Mouse (Mus musculus) mesoderm, embryonic 11.5 days (tissue): Measurements from ENCODE around the gene Lrrc32.

Source experiments
- DNase-seq: peaks from one replicate; pipeline ENCODE4 v3.0.0-alpha.2; 2012; ENCODE audit warnings: low read depth, low spot score

Gene Lrrc32

DNA sequence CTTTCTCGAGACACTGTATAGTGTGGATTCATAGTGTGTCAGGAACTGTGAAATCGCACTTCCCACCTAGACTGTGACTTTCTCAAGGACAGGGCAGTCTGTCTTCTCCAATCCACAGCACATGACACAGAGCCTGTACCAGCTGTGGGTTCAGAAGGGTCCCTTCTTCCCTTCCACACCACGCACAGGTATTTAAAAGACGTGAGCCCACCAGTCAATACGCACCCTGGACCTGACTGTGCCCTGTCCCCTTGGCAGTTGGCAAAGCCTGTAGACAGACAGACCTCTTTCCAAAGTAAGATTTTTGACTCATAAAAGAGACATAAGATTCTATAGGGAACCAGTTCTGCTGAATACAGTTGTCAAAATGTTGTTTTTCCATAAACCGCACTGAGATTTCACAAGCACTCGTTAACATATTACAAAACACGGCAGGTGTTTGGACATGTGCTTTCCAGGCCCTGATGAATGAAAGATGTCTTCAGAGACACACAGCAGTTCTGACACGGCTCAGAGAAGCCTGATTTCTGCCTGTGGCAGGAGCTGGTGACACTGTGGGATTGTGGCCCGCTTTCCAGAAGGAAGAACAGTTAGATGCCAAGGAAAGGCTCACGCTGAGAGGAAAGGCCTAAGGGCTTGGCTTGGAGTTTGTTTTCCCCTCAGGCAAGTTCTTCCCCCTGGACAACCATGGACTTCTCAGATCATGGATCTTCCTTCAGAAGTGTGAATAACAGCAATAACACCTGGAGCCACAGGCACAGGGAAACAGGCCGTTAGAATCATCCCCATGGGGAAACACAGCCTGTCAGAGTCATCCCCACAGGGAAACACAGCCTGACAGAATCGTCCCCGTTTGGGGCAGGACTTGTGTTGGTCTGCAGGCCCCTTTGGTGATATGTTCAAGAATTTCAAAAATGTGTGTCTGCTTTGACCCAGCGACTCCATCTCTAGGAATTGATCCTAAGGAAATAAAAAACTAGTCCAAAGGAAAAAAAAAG, 22.2 kb downstream of the Lrrc32 start:
- no peak for DNase-seq

DNA sequence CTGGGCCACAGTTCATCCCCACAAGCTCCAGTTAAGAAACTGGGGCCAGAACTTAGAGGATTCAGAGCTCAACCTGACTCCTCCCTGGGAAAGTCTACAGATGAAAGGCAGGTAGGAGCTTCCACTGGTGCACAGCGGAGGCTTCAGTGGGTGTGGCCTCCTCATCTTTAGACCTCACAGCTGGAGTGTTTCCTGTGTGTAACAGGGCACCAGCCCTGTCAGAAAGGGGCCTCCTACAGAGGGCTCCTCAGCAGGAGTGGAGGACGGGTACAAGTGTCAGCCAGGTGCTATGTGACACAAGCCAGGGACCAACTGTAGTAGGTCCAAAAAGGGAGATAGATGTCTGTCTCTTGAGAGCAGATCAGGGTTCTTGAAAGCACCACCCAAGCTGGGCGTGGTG, 24.2 kb downstream of the Lrrc32 start:
- DNase-seq: no peak

DNA sequence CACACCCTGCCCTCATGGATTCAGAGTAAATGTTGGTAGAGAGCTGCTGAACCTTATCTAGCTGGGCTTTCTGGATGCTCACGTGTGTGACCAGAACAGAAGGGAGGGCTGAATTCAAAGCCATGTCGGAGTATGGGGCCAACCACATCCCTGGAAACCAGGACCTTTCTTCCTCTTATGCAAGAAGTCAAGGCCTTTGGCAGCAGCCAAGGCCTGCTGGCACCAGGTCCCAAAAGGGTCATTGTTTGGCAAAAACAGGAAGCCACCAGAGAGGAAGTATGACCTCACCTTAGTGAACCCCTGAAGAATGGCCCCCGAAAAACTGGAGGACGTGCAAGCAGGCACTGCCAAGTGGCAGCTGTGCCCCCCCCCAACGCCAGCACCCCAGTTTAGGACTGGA, 33.5 kb downstream of the Lrrc32 start:
- DNase-seq: no peak

DNA sequence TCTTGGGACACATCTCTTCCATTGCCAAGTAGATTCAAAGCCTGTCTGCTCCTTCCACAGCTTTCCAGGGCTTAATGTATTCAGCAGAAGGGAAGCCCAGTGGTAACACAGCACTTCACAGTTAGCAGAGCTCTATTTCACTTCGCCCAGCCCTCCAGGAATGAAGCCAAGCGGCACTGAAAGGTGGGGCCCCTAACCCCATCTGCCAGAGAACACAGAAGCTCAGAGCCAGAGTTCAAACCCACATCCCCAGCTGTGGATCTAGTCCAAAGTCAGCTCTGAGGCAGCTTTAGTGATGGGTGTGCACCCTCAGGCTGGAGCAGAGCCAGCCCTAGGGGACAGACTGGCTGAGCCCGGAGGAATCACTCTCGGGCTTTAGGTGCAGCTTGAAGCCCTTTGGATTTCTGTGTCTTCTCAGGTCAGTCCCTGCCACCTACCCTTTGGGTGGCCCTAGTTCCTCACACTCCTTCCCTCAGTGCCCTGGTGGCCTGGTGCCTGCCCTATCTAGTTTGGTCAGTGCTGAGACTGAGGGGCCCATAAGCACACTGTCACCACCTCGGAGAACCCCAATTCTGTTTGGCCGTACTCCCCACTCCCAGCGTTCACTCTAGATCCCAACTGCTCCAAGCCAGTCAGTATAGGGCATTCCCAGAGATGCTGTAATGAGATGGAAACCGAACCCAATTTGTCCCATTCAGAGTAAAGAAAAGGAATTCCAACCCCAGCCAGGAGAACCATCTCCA, 34.2 kb downstream of the Lrrc32 start:
- no peak for DNase-seq

DNA sequence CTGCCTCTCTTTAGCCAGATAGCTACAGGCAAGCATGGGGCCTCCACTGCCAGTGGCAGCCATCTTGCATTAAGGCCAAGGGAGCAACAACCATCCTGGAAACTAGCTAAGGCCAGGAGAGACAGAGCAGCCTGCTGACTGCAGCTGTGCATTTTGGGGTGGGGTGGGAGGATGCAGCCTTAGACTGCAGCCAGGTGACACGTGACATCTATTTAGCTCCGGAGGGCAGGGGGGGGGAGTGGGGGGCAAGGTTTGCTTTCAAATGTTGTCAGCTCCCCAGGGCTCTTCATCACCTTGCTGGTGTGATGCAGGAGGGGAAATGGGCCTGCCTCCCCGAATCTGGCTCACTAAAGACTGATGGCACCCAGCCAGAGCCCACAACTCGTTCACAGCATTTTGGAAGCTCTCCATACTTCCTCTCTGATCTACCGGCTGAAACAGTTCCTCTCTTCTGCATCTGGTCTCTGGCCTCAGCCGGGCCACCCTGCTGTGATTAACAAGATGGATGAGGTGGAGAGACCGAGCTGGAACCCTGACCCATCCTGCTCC, 34.8 kb downstream of the Lrrc32 start:
- DNase-seq: peak; percentile 31

DNA sequence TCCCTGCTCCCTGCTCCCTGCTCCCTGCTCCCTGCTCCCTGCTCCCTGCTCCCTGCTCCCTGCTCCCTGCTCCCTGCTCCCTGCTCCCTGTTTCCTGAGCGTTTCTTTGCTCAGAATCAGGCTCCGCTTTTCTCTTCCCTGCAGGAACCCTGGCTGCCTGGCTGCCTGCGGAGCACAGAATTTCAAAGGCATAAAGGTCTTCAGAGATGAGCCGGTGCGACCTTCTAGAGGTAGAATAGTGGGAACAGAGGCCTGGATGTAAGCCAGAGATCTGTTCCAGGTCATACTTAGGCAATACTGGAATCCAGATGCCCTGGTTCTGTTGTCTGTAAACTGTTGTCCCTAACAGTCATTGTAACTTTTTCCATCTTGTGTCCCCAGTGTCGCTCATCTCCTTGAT, 35.3 kb downstream of the Lrrc32 start:
- no peak for DNase-seq

DNA sequence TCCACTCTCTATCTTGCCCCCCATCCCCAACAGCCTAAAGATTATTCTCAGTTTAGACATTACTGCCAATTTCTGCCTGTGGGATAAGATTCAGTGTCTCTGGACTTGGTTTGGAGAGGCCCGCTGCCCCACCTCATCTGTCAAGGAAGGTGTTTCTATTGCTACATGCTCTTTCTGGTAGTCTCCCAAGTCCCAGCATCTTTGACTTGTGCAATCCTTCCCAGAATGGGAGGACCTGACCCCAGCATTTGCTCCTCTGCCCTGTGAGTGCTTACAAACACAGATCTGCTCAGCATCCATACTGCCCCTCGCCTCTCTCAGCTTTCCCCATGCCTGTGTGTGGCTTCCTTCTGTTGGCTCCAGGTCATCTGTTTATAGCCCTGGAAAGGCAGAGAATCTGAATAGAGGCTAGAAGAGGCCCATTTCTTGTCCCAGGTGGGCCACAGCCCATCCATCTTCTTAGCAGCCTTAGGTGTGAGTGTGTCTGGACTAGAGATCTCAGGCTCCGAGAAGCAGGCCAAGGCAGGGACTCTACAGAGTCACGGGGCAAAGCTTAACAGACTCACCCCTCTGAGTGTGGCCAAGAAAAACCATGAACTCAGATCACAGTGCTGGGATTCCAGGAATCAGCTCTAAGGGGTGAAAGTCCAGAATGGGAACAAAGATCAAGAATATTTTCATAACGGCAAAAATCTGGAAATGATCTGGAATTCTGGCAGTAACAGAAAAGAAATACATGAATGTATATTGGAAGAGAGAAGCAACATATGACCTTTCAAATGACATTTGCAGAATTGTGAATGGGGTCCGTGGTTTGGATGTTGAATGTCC, 36.0 kb downstream of the Lrrc32 start:
- no peak for DNase-seq

DNA sequence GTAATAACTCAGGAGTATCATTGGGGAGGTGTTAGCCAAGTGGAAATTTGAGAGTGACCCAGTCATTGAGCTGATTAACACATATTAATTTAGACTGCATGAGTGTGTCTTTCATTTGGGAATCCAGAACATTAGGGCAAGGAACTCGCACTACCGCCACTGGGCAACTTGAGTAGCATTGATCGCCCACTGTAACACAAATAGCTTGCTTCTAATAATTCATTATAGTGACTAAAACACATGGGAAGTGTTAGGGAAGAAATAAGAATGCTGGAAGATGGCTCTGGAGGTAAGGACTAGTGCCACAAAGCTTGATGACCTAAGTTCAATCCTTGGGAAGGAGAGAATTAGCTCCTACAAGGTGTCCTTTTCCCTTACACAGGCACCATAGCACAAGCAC, 38.0 kb downstream of the Lrrc32 start:
- DNase-seq: no peak

DNA sequence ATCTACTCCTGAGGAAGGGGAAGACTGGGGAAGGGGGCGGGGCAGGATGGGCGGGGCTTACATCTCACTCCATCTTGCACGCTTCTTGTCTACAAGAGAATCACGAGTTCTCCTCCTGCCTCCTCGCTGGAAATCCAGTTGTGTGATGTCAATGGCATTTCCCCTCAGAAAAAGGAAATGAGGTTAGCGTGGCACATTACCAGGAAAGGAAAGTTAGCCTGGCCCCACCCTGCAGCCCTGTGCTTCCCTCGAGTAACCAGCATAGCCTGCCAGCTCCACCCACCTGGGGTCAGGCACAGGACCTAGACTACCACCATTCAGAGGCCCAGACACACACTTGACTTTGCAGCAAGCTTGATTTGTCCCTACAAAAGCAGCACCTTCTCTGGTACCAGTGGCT, 42.5 kb downstream of the Lrrc32 start:
- no peak for DNase-seq

DNA sequence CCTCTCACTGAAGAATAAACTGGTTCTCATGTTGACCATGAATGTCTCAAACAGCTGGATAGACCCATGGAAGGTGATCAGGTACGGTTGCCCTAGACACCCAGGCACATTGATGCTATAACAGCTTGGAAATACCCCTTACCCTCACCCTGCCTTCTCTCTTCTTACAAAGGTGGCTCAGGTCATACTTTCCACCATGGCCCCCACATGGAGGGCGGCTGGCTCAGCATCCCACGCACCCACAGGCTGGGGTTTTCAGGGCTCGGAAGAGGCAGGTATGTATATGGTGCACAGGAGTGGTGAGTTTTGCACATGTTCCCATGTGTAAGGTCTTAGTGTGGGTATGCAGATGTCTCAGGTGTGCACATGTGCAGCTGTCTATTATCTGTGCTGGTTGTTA, 43.9 kb downstream of the Lrrc32 start:
- DNase-seq: no peak

DNA sequence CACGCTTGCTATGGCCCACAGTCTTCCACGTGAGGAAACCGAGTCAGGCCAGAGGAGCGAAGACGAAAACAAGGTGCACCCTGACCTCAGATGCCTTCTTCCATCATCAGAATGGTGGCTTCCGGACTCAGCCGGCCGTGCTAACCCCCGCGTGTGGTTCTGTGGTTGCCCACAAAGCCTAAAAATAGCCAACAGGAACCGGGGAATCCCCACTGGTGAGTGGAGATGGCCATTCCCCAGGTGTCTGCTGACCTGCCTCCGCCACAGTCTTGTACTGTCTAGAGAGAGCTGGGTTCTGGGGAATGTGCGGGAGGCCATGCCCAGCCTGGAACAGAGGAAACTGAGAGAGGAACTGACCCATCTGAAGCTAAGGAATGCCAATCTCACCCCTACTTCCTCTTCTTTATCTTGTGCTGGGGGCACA, 45.4 kb downstream of the Lrrc32 start:
- no peak for DNase-seq

DNA sequence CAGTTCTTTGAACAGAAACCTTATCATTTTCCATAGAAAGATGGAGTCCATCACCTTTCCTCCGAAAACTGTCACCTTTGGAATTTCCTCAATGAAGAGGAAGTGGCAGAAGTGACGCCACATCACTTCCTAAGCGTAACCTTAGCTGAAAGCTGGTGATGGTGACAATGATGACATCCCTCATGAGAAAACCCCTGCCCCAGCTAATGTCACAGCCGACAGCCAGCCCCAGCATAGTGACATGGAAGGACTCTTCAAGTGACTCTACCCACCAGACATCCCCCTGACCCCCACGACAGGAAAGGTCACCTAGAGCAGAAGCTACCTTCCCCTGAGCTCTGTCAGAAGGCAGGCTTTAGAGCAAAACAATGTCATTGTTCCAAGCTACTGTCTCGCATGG, 46.1 kb downstream of the Lrrc32 start:
- DNase-seq: no peak

DNA sequence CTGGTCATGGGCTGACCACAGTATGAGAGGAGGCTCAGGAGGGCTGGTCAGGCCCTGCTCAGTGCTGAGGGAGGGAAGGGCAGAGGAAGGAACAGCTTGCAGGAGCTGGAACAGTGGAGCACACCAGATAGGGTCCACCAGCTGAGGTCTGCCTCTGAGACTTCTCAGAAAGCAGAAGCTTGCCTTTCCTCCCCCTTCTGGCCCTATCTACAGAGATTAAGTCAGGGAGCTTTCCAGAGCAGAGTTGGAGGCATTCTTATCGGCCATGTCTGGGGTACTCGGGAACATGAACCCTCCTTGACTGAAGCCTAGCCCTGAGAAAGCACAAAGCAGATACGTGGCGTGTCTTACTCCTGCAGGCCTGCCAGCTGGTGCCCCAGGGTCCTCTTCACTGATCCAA, 46.8 kb downstream of the Lrrc32 start:
- no peak for DNase-seq

DNA sequence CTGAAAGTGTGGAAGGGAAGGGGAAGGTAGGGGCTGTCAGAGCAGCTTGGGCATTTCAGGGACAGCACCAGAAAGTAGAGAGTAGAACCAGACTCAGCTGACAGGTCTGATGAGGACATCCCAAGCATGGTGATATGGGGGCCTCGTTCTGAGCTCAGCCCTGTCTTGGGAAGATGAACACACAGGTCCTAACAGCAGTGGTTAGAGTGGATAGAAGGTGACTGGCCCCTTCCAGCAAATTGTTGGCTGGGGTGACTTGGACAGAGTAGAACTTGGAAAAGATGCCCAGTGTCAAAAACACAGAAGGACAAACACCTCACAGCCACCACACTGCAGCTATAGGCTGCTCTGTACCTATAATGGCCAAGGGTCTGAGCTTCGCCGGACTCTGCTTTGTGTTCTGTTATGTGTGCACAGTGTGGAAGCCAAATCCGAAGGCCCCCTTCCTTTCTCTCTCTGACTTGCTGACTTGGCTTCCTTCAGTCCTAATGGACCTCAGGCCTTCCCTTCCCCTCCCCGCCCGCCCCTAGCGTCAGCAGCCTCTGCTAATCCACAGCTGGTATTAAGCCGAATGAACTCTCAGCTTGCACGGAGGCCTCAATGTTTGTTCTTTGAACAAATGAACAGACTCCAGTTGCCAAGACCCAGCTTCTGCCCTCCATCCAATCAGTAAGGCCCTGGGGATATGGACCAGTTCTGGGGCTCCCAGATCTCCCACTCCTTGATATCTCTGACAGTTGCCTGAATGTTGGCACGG, 48.3 kb downstream of the Lrrc32 start:
- no peak for DNase-seq

DNA sequence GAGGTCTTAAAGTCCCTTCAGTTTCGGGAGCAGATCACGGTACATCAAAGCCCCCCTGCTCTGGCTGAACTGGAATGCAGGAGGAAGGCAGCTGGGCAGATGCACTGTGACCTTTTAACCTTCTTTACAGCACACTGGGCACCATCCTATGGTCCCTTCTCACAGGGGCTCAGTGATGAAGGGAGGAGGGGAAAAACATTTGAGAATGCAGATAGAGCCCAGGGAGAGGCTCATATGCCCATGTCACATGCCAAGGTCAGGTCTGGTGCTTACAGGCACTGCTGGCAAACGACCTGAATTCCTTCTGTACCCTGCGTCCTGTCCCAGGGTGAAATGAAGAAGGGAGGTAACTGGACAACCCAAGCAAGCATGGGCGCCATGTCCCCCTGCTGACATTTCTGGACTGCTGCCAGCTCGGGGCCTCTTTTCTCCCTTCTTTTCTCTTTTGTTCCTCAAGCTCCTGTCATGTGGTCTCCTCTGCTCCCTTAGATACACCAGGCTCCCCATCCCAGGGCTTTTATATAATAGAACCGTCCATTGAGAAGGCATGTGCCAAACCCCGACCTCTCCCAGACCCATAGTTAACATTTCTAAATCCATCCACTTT, 49.0 kb downstream of the Lrrc32 start:
- DNase-seq: peak; percentile 45

DNA sequence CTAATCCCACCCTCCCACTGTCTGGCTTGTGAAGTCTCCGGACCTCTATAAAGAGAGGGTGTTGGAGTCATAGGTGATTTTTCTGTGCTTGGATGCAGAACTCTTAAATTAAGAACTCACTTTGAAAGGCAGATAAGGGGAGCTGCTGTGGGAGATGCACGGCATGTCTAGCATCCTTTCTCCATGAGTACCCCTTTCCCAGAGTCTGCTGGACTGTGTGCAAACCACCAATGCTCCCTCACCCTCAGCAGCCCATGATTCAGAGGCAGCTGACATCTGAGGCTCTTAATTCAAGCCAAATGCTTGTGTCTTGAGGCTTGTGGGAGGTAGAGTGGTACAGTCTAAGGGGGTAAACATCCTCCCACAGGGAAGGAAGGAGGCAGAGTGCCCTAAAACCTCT, 51.8 kb downstream of the Lrrc32 start:
- peak; percentile 20 for DNase-seq

DNA sequence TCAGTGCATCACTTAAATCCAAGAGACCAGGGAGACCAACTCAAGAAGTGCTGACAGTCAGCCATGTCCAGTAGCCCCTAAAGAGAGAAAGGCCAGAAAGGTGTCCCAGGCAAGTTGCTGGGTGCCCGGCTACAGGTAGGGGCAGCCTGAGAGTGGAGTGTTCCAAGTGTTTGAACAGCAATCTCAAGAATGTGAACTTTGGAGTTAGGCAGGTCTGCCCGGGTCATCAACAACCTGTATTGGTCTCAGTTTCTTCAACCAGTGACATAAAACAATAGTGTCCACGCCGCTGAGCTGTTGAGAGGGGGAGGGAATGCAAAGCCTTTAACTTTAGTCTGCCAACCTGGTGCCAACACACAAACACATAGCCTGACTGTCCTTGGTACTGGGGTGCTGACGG, 52.5 kb downstream of the Lrrc32 start:
- no peak for DNase-seq

DNA sequence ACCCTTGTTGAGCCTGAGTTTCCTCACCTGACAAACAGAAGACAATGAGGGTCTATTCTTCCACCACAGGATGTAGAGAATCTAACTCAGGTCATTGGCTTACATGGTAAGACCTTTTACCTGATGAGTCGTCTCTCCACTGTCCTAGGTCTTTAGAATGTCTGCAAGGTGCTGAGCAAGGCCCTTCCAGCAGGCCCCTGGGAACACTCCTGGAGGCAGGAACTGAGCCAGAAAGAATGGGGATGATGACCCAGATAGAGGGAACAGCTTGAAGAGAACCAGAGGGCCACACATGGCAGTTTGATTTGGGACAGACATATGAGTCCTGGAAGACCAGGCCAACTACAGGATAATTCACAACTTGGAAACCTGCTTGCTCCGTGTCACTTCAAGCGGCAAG, 53.2 kb downstream of the Lrrc32 start:
- no peak for DNase-seq

DNA sequence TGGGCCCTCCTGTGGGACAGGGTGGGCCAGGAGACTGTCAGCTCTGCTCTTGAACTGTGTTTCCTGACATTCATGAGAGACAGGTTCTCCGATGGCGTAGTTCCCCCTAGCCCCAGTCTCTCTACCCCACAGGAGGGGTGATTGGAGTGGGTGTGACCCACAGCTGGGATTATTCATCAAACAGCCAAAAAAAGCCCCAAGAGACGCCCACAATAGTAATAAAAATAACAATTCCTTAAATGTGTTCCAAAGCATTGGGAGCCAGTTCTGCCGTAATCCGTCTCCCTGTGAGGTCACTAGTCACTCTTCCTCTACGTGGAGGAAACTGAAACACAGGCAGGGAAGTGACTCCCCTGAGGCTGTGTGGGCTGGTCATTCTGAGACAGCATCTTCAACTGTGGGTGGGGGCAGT, 53.7 kb downstream of the Lrrc32 start:
- DNase-seq: no peak

DNA sequence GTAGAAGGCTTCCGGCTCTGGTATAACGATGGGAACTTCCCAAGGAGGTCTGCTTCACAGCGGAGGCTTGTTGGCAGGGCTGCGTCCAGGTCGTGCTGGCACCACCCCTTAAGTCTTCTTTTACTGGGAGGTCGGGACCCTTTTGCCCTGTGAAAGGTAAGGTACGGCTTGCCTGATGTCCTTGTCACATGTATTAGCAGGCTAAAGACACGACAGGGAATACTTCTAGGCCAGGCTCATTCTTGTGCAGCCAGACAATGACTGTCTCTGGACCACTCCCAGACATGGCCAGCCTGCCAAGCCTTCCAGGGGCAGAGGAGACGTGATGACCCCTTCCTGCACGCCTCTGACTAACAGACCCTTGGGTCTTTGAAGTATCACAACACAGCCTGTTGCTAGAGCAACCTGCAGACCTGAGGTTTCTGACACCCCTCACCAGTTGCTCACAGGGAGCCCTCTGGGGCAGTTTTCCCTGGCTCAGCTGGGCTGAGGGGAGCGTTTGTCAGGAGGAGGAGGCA, 54.8 kb downstream of the Lrrc32 start:
- DNase-seq: no peak
